Mouse (Mus musculus) stomach, postnatal 0 days (tissue): ENCODE data around the gene Tvp23b.

Experiments
- CTCF ChIP-seq: IDR thresholded peaks from 2 replicates; pipeline ENCODE4 v1.5.1; 2016; ENCODE audit warnings: antibody characterized with exemption, low read depth, mild to moderate bottlenecking, moderate library complexity
- EP300 ChIP-seq: optimal IDR thresholded peaks from 2 replicates; pipeline ENCODE3; 2016; ENCODE audit warnings: antibody characterized with exemption

- TF ChIP-seq EP300 (no peak), CTCF (peak; percentile 8; the same call in 1 of the 2 replicates)
Observed at GRCm38 (mm10) chr11:62966424-62966764, 87.1 kb downstream of the Tvp23b start.
